Mouse (Mus musculus): ENCODE data around the gene Ntm.

GRCm38 (mm10) chr9:29431590-29431989, 531.4 kb downstream of the Ntm start:
- no peak for TF ChIP-seq CTCF (IDR thresholded peaks at IDR 0.05; ENCODE audit: control insufficient read depth, insufficient read depth, insufficient read length)
- no peak for TF ChIP-seq MAX (IDR thresholded peaks at IDR 0.05)
- TF ChIP-seq USF1 (IDR thresholded peaks at IDR 0.05; ENCODE audit: low read depth): no peak
- no peak for TF ChIP-seq MYOD1 (IDR thresholded peaks at IDR 0.05; ENCODE audit: control insufficient read depth, insufficient read length, low read depth)
- no peak for TF ChIP-seq CEBPB (IDR thresholded peaks at IDR 0.05; ENCODE audit: low read depth)
- TF ChIP-seq MYOG (IDR thresholded peaks at IDR 0.05; ENCODE audit: control insufficient read depth, extremely low read depth, insufficient read length): no peak

All from C2C12 (cell line).